Mouse (Mus musculus): Measurements from ENCODE around the gene Sbf2. TPM values are rescaled to one million over a fixed set of nuclear protein-coding genes. Genes with fewer than 3 reads are reported as not detected.

Sbf2 gene
- polyA plus RNA-seq, 1 experiment = 5.5 TPM

DNA sequence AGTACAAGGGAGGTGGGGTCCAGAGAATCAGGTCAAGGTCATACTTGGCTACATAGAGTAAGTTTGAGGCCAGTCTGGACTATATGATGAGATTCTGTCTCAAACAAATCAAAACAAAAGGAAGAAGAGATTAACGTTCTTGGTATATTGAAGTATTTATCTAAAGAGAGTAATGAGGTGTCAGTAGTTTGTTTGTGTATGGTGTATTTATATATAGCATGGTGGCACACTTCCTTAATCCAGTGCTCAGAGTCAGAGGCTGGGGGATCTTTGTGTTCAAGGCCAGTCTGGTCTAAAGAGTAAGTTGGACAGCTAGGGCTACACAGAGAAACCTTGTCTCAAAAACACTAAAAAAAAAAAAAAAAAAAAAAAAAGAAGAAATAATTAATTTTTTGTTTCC is 351.2 kb downstream of the Sbf2 start:
- TF ChIP-seq CTCF (IDR thresholded peaks at IDR 0.05; ENCODE audit: extremely low read depth, insufficient read depth, insufficient read length, insufficient replicate concordance) = no peak
- no peak for TF ChIP-seq POLR2A (IDR thresholded peaks at IDR 0.05; ENCODE audit: low read depth, low read length)
- no peak for DNase-seq (ENCODE audit: low read depth in 1 of 2, low spot score in 2 of 2)
- 75% methylated on average over 1 of the region's 1 CpGs for WGBS
- no peaks in the 10 kb centered on the region for H3K27me3 ChIP-seq (ENCODE audit: control insufficient read depth, insufficient read depth, low read length)
- peaks cover 23% of the 10 kb centered on the region for H3K4me1 ChIP-seq (ENCODE audit: control insufficient read depth, insufficient read depth, insufficient read length)
- H3K4me3 ChIP-seq (ENCODE audit: extremely low read depth, insufficient read depth, insufficient read length) = no peak overlapping the region
- peaks cover 14% of the 10 kb centered on the region for H3K36me3 ChIP-seq (ENCODE audit: control insufficient read depth, insufficient read depth, low read length)
- H3K27ac ChIP-seq (ENCODE audit: insufficient read depth, low read length) = no peak overlapping the region

DNA sequence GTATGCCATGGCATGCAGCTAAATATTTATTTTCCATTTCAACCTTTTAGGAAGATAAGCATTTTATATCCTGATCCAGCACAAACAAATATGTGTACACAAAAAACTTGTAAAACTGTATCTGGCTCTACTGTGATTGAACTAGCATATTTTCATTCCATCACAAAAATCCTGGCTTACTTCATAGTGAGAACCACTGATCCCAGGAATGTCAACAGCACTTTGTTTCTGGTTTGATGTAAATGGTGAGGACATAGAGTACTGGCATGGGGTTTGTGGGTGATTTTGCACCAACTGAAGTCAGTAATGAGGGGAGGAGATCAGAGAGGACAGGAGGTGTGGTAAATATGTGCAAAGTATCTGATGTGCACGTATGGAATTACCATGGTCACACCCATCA is 352.1 kb downstream of the Sbf2 start:
- no peak overlapping the region for H3K4me3 ChIP-seq (ENCODE audit: extremely low read depth, insufficient read depth, insufficient read length)
- TF ChIP-seq CTCF (IDR thresholded peaks at IDR 0.05; ENCODE audit: extremely low read depth, insufficient read depth, insufficient read length, insufficient replicate concordance) (no peak), POLR2A (IDR thresholded peaks at IDR 0.05; ENCODE audit: low read depth, low read length) (no peak)
- H3K4me1 ChIP-seq (ENCODE audit: control insufficient read depth, insufficient read depth, insufficient read length) = peaks cover 28% of the 10 kb centered on the region
- WGBS = 59% methylated on average over 1 of the region's 1 CpGs
- peaks cover 16% of the 10 kb centered on the region for H3K36me3 ChIP-seq (ENCODE audit: control insufficient read depth, insufficient read depth, low read length)
- no peak for DNase-seq (ENCODE audit: low read depth in 1 of 2, low spot score in 2 of 2)
- H3K27ac ChIP-seq (ENCODE audit: insufficient read depth, low read length) = peak overlapping the region; percentile 8; the same call in 1 of the 2 replicates
- H3K27me3 ChIP-seq (ENCODE audit: control insufficient read depth, insufficient read depth, low read length) = no peaks in the 10 kb centered on the region

DNA sequence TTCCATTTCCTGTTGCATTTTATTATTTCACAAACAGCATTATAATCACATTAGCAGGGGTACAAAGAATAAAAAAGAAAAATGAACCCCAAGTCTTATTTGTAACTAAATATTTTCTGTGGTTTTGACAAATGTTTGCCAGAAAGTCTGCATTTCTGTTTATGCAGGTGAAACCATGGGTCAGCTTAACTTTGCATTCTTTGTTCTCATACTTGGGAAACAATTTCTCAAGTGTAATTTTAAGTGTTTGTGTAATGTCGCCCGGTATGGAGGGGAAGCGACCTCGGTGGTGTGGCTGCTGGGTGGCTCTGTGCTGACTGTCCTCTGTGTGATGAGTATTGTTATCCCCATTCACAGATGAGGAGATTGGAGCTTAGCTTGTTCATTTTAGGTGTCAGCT is 352.9 kb downstream of the Sbf2 start:
- no peak overlapping the region for H3K4me3 ChIP-seq (ENCODE audit: extremely low read depth, insufficient read depth, insufficient read length)
- H3K27ac ChIP-seq (ENCODE audit: insufficient read depth, low read length) = peak overlapping the region; percentile 16; the same call in 1 of the 2 replicates
- no peaks in the 10 kb centered on the region for H3K27me3 ChIP-seq (ENCODE audit: control insufficient read depth, insufficient read depth, low read length)
- DNase-seq (ENCODE audit: low read depth in 1 of 2, low spot score in 2 of 2) = no peak
- peaks cover 16% of the 10 kb centered on the region for H3K36me3 ChIP-seq (ENCODE audit: control insufficient read depth, insufficient read depth, low read length)
- TF ChIP-seq POLR2A (IDR thresholded peaks at IDR 0.05; ENCODE audit: low read depth, low read length) (no peak), CTCF (IDR thresholded peaks at IDR 0.05; ENCODE audit: extremely low read depth, insufficient read depth, insufficient read length, insufficient replicate concordance) (no peak)
- peaks cover 21% of the 10 kb centered on the region for H3K4me1 ChIP-seq (ENCODE audit: control insufficient read depth, insufficient read depth, insufficient read length)
- WGBS = 77% methylated on average over 4 of the region's 4 CpGs

DNA sequence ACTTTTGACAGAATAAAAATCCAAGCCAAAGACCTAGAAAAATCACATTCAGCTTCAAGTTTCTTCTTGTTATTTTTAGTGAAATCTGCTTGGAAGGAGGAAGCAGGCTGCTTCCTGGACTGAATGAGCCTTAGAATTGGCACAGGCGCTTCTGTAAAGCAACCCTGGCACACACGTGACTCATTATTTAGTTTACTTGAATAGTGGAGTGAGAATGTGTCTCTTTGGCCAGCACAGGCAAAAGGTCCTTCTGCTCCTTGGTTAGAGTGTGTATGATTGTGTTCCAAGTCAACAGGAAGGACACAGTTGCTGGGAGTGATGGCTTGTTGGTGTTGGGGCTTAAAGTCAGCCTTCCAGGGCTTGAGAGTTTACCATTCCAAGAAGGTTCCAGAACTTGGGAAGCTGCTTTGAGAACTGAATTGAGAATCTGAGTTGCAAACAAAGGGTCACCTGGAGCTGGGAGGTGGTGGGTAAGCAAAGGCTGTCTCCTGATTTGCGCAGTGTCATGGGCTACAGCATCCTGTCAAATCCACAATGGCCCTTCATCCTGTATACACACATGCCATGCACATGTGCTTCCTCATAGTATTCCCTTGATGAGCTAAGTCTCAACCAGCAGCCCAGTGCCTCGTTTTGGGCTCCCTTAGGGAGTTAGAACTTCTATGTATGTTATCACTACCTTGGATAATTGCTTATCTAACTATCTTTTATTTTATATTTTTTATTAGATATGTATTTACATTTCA is 354.6 kb downstream of the Sbf2 start:
- Histone ChIP-seq H3K27me3 (ENCODE audit: control insufficient read depth, insufficient read depth, low read length) (no peaks in the 10 kb centered on the region), H3K27ac (ENCODE audit: insufficient read depth, low read length) (peak overlapping the region; percentile 6), H3K4me3 (ENCODE audit: extremely low read depth, insufficient read depth, insufficient read length) (no peak overlapping the region), H3K4me1 (ENCODE audit: control insufficient read depth, insufficient read depth, insufficient read length) (peaks cover 21% of the 10 kb centered on the region), H3K36me3 (ENCODE audit: control insufficient read depth, insufficient read depth, low read length) (peaks cover 20% of the 10 kb centered on the region)
- no peak for DNase-seq (ENCODE audit: low read depth in 1 of 2, low spot score in 2 of 2)
- no peak for TF ChIP-seq CTCF (IDR thresholded peaks at IDR 0.05; ENCODE audit: extremely low read depth, insufficient read depth, insufficient read length, insufficient replicate concordance)
- no peak for TF ChIP-seq POLR2A (IDR thresholded peaks at IDR 0.05; ENCODE audit: low read depth, low read length)
- 40% methylated on average over 4 of the region's 4 CpGs for WGBS

DNA sequence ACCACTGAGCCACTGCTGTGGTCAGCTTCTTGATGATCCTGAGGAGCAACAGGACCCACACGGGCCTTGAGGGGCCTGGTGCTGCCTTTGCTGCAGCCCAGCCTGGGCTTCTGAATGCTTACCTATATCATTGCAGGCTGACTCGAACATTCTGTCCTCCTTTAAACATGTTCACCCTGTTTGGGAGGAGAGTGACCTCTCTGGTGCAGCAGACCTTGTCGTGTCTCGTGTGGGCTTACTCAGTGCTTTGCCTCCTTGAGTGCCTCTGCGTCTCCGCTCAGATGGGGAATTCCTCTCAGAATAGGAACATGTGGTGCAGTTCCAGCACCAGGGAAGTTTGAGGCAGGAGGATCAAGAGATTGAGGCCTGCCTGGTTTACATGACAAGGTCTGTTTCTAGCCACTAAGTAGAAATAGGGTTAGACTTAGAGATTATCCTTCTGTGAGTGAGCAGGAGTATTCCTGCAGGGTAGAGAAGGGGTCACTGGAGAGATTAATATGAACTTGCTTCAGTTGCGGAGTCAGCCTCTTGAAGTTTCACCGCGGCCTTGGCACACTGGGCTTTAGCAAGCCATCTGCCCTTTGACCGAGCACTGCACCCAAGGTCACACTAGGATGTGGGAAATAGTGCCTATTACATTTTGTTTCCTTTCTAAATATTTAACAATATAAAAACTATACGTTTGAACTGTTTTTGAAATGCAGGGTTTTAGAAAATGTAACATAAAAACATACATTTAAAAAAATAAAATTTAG is 356.3 kb downstream of the Sbf2 start:
- peaks cover 21% of the 10 kb centered on the region for H3K4me1 ChIP-seq (ENCODE audit: control insufficient read depth, insufficient read depth, insufficient read length)
- no peak overlapping the region for H3K4me3 ChIP-seq (ENCODE audit: extremely low read depth, insufficient read depth, insufficient read length)
- 72% methylated on average over 11 of the region's 11 CpGs for WGBS
- no peak for TF ChIP-seq POLR2A (IDR thresholded peaks at IDR 0.05; ENCODE audit: low read depth, low read length)
- TF ChIP-seq CTCF (IDR thresholded peaks at IDR 0.05; ENCODE audit: extremely low read depth, insufficient read depth, insufficient read length, insufficient replicate concordance) = no peak
- H3K27ac ChIP-seq (ENCODE audit: insufficient read depth, low read length) = peak overlapping the region; percentile 29; the same call in 1 of the 2 replicates
- peaks cover 17% of the 10 kb centered on the region; the same call in 1 of the 2 replicates for H3K36me3 ChIP-seq (ENCODE audit: control insufficient read depth, insufficient read depth, low read length)
- no peak for DNase-seq (ENCODE audit: low read depth in 1 of 2, low spot score in 2 of 2)
- H3K27me3 ChIP-seq (ENCODE audit: control insufficient read depth, insufficient read depth, low read length) = no peaks in the 10 kb centered on the region

Other genes with a start within 250 kb of the Sbf2 start
- gene Adm, start 12.7 kb upstream of the Sbf2 start, polyA plus RNA-seq (2012; rRNA removed) = 3.5 and 5.4 TPM in 2 replicates
- 15.8 and 21.8 TPM in 2 replicates for gene Ampd3, start 153.3 kb upstream of the Sbf2 start, polyA plus RNA-seq (2012; rRNA removed)
- 10.0 and 12.4 TPM in 2 replicates for gene Rnf141, start 229.5 kb upstream of the Sbf2 start, polyA plus RNA-seq (2012; rRNA removed)
- 0.49 and 0.52 TPM in 2 replicates for gene Lyve1, start 248.3 kb upstream of the Sbf2 start, polyA plus RNA-seq (2012; rRNA removed)

Data from spleen, adult 2 months (tissue).